Mouse (Mus musculus): ENCODE data around the gene Ankrd12.
"Not testable (repeated sequence)": the region's sequence is repeated elsewhere in the genome, so short reads cannot be mapped to it uniquely, and the experiment has no call there.

DNA sequence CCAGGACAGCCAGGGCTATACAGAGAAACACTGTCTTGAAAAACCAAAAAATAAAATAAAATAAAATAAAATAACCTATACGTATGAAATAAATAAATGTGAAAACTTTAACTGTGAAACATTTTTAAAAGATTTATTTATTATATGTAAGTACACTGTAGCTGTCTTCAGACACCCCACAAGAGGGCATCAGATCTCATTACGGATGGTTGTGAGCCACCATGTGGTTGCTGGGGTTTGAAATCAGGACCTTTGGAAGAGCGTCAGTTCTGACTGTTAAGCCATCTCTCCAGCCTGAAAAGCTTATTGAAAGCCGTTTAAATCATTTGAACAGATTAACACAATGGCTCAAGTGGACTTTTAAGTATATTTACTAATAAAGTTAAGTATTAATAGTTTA, 33.2 kb downstream of the Ankrd12 start:
- 0 out of 2 replicates have a peak, but pooled peaks have one; percentile 3 for TF ChIP-seq CTCF (IDR thresholded peaks at IDR 0.05; ENCODE audit: extremely low read depth, insufficient read length, insufficient replicate concordance, low read depth, low read length)
- not testable (repeated sequence) for TF ChIP-seq POLR2A (IDR thresholded peaks at IDR 0.05; ENCODE audit: low read depth, low read length)

Measured in small intestine, adult 2 months (tissue).